Mouse (Mus musculus) liver, embryonic 16.5 days (tissue): Measurements from ENCODE around the gene Hspa14. TPM values are rescaled to one million over a fixed set of nuclear protein-coding genes. Genes with fewer than 3 reads are reported as not detected.

Experiments
- ATAC-seq: fragments of 200-750 bp; cut with Nextera tagmentation; 2 replicates; pipeline ENCODE4 v1.8.0; 2017; ENCODE audit warnings: low read depth, mild to moderate bottlenecking, moderate number of reproducible peaks, moderate library complexity
- H3K27ac ChIP-seq: fragments of 300-500 bp; sonication (generic); 2 replicates; pipeline ENCODE4 v1.5.1; 2014; ENCODE audit warnings: mild to moderate bottlenecking, low read length
- H3K27me3 ChIP-seq: fragments of 300-500 bp; sonication (generic); 2 replicates; pipeline ENCODE4 v1.6.1; 2014; ENCODE audit warnings: low read depth, low read length, mixed read lengths; ENCODE audit not compliant: control insufficient read depth, insufficient read depth
- H3K36me3 ChIP-seq: fragments of 300-500 bp; sonication (generic); 2 replicates; pipeline ENCODE4 v1.6.1; 2014; ENCODE audit warnings: mild to moderate bottlenecking; ENCODE audit not compliant: control insufficient read depth, insufficient read depth
- H3K4me1 ChIP-seq: fragments of 300-500 bp; sonication (generic); 2 replicates; pipeline ENCODE4 v1.6.1; 2014; ENCODE audit warnings: low read depth, low read length, mixed read lengths; ENCODE audit not compliant: control insufficient read depth
- H3K4me2 ChIP-seq: fragments of 300-500 bp; sonication (generic); 2 replicates; pipeline ENCODE4 v1.6.1; 2014; ENCODE audit warnings: low read depth, low read length, mixed read lengths
- H3K4me3 ChIP-seq: fragments of 300-500 bp; sonication (generic); 2 replicates; pipeline ENCODE4 v1.5.1; 2014; ENCODE audit warnings: low read depth, mild to moderate bottlenecking, low read length
- H3K9ac ChIP-seq: fragments of 300-500 bp; sonication (generic); 2 replicates; pipeline ENCODE4 v1.6.1; 2014; ENCODE audit warnings: low read depth, low read length
- H3K9me3 ChIP-seq: fragments of 300-500 bp; sonication (generic); replicated peaks from 2 replicates; pipeline ENCODE4 v1.6.1; 2016; ENCODE audit warnings: low read length; ENCODE audit not compliant: control insufficient read depth
- WGBS: fragments of 180-500 bp; shearing (Covaris S2); extraction: QIAGEN DNeasy Blood & Tissue Kit; methylation state at CpG from one replicate; pipeline ENCODE4 v1.1.7; 2014; ENCODE audit not compliant: insufficient replicate concordance; 5-methylcytosine and 5-hydroxymethylcytosine counted together
- polyA plus RNA-seq: library from polyadenylated mRNA; unstranded; fragments of >200 nt; fragmentation: Nextera tagmentation; extraction: Ambion mirVana; gene quantifications from 2 replicates; pipeline ENCODE4 v1.2.1, GENCODE M21; 2015

The Hspa14 gene
- 51.4 and 58.6 TPM in 2 replicates for polyA plus RNA-seq

DNA sequence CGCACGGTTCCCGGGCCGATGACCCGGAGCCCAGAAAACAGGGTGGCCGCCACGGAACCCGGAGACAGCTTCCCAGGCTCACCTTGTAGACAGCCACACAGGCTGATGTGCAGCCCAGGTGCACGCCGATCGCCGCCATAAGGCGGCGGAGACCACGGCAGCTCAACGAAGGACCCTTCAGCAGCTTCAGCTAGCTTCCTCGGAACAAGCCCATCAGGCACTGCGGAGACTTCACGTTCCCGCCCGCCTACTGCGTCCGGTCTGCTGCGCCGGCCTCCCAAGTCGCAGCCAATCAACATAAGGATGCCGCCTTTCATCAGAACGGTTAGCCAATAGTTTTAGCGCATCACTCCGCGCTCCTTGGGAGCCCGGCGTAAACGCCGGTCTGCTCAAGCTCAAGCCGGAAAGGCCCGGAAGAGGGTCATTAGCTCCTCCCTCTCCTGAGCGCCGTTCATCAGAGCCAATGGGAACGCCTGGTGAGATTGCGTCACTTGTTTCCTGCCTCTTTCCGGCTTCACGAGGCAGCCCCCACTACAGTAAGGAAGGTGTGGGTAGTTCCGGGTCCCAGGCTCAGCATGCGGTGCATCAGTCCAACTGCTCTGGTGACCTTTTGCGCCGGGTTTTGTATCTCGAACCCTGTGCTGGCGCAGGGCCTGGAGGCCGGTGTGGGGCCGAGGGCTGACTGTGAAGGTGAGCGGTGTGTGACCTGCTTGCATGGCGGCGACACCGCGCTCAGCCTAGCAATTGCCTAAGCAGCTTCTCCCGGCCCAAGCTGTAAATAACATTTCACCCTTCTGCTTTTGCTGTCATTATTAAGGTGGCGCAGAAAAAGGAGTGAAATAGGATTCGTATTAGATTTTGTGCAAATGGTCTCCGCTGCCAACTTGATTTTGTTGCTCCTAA is at the start of gene Hspa14, which contains the start of the genes Gm45902 and Cdnf:
Hspa14 (minus strand) TSS at position 263 of the 903 bp plus-strand sequence.
Gm45902 (minus strand) TSS at position 239 of the 903 bp plus-strand sequence.
Cdnf (plus strand) TSS at position 479 of the 903 bp plus-strand sequence.
- peak; percentile 99 for ATAC-seq
- under 1% methylated on average over 60 of the region's 60 CpGs for WGBS
- H3K27ac ChIP-seq = peak within 1 kb of the TSS; percentile 84
- no peaks in the 10 kb centered on the region for H3K9me3 ChIP-seq
- peak within 1 kb of the TSS; percentile 83 for H3K9ac ChIP-seq
- no peaks in the 10 kb centered on the region for H3K27me3 ChIP-seq
- H3K4me1 ChIP-seq = peaks cover 7% of the 10 kb centered on the region
- peak within 1 kb of the TSS; percentile 91 for H3K4me3 ChIP-seq
- H3K4me2 ChIP-seq = peak within 1 kb of the TSS; percentile 72
- H3K36me3 ChIP-seq = peaks cover 24% of the 10 kb centered on the region

DNA sequence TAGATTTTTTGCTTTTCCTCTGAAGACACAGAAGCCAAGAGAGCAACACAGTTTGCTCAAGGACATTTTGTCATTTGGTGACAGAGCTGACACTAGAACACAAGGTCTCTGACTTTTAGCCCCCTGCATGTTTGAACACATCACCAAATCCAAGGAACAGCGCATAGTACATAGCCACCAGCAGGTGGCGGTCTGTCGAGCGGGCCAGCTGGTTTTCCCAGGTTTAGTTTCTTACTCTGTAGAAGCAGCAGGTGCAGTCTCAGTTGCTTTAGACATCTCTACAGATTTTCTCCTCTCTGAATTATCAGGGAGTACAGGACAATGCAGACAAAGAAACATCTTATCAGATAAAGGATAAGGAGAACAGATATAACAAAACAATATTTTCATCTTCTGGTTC is 34.0 kb upstream of the Hspa14 start:
- ATAC-seq = no peak; the same call in 1 of the 2 replicates
- WGBS = 4% methylated on average over 4 of the region's 4 CpGs
- no peaks in the 10 kb centered on the region for H3K9me3 ChIP-seq
- no peak overlapping the region for H3K9ac ChIP-seq
- no peak overlapping the region for H3K4me2 ChIP-seq
- H3K27me3 ChIP-seq = no peaks in the 10 kb centered on the region
- H3K27ac ChIP-seq = no peak overlapping the region
- no peaks in the 10 kb centered on the region for H3K4me1 ChIP-seq
- no peak overlapping the region for H3K4me3 ChIP-seq
- H3K36me3 ChIP-seq = no peaks in the 10 kb centered on the region

DNA sequence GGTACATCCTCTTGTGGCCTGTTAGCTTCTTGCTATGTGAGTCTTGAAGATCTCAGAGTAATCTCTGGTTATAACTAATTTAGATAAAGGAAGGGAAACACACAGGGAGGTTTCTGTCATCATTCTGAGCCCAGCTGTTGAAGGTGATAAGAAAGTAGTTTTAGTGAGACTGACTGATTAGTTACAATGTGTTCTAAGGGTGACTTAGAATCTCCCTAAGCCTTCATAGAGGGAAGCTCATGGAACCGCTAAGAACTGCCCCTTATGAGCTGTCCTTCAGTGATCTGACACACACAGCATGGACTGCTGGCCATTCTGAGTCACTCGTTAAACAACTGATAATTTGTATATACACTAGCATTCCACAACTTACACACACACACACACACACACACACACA is 33.4 kb upstream of the Hspa14 start:
- H3K4me1 ChIP-seq = no peaks in the 10 kb centered on the region
- 24% methylated on average over 2 of the region's 2 CpGs for WGBS
- H3K9me3 ChIP-seq = no peaks in the 10 kb centered on the region
- H3K27me3 ChIP-seq = no peaks in the 10 kb centered on the region
- no peak for ATAC-seq
- no peak overlapping the region for H3K9ac ChIP-seq
- H3K4me3 ChIP-seq = no peak overlapping the region
- no peak overlapping the region for H3K4me2 ChIP-seq
- H3K27ac ChIP-seq = no peak overlapping the region
- H3K36me3 ChIP-seq = no peaks in the 10 kb centered on the region

DNA sequence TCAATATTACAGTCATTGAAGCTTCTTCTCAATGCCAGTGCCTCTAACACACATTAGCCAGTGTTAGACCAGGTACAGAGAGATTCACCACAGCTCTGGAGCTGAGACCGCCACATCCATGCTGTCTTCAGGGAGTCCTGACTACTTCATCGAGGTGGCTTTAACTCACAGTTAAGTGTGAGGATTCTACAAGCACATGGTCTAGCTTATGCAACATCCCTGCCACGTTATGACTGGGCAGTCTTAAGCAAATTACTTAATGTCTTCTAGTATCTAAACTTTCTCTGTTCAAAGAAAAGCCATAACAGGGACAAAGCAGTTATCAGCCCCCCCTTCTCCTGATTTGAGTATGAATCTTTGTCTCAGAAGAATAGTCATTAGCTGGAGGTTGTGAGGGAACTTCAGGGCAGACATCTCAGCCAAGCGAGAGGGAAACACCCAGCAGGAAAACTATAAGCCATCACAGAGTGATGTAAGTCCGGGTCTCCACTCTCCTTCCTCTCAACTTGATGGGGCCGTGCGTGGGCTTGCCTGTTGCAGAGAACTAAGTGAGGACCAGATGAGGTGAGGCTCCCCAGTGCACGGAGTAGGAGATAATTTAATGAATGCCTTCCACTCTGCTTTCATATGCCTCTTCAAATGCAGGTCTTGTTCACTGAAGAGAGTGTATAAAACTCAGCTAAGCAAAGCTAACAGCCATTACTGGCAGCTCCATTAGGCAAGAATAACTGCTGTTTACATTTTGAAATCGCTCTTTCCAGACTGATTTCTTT is 28.9 kb upstream of the Hspa14 start:
- ATAC-seq = no peak
- no peaks in the 10 kb centered on the region for H3K4me1 ChIP-seq
- 48% methylated on average over 9 of the region's 9 CpGs for WGBS
- H3K9ac ChIP-seq = no peak overlapping the region
- H3K36me3 ChIP-seq = no peaks in the 10 kb centered on the region
- H3K27ac ChIP-seq = no peak overlapping the region
- no peak overlapping the region for H3K4me3 ChIP-seq
- no peaks in the 10 kb centered on the region for H3K27me3 ChIP-seq
- H3K9me3 ChIP-seq = no peaks in the 10 kb centered on the region
- H3K4me2 ChIP-seq = no peak overlapping the region

DNA sequence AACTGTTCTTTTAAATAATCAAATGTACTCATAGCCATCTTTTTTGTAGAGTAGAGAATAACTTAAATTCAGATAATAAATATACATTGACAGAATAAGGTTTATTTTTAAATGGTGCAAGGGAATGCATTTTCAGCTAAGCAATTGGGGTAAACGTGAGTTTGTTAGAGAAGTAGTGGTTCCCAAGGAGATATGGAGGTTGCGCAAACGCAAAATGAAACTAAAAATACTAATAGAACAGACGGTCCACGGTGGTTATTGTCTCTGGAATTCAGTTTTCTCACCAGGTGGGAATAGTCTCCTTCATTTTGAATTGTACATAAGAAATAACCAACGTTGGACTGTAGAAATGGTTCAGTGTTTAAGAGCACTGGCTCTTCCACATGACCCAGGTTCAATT is 13.7 kb upstream of the Hspa14 start:
- Histone ChIP-seq H3K36me3 (no peaks in the 10 kb centered on the region), H3K27me3 (no peaks in the 10 kb centered on the region), H3K9ac (no peak overlapping the region), H3K4me3 (no peak overlapping the region), H3K9me3 (no peaks in the 10 kb centered on the region), H3K4me1 (no peaks in the 10 kb centered on the region), H3K27ac (no peak overlapping the region), H3K4me2 (no peak overlapping the region)
- no peak for ATAC-seq
- WGBS = 56% methylated on average over 6 of the region's 6 CpGs

DNA sequence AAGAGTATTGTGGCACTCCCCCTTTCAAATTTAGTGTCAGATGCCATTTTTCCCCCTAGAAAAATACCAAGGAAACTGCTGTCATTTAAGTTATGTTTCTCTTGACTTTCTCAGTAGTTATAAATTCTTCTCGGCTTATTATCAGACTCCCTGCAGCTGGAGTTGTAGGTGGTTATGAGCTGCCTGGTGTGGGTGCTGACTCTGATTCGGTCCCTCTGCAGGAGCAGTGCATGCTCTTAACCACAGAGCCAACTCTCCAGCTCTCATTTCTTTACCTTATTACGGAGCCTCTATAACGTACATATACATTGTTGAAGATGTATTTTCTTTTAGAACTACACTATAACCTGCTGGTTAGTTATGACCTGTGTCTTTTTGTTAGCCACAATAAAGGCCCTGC is 9.9 kb upstream of the Hspa14 start:
- H3K9me3 ChIP-seq = no peaks in the 10 kb centered on the region
- H3K27me3 ChIP-seq = no peaks in the 10 kb centered on the region
- H3K4me1 ChIP-seq = no peaks in the 10 kb centered on the region
- no peak overlapping the region for H3K27ac ChIP-seq
- 52% methylated on average over 4 of the region's 4 CpGs for WGBS
- no peak overlapping the region for H3K9ac ChIP-seq
- H3K36me3 ChIP-seq = no peaks in the 10 kb centered on the region
- no peak for ATAC-seq
- no peak overlapping the region for H3K4me3 ChIP-seq
- no peak overlapping the region for H3K4me2 ChIP-seq

DNA sequence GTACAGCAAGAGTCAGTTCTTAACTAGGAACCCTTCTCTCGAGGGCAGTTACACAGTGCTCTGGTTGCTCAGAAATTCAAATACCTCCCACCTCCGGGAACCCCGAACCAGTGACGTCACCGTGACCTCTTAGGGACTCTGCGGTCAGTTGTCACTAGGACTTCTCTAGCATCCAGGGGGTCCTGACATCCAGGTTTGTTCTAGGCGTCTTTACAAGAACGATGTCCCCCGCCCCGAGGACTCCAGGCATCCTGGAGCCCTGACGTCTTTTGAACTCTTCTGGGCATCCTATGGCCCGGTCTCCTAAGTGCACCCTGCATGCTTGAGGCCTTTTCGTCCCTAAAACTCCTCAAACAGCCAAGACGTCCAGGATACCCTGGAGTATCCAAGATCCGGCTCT is 538 bp downstream of the Hspa14 start:
- peaks cover 7% of the 10 kb centered on the region for H3K4me1 ChIP-seq
- peak overlapping the region; percentile 81 for H3K9ac ChIP-seq
- H3K4me2 ChIP-seq = peak overlapping the region; percentile 65
- peak overlapping the region; percentile 84 for H3K27ac ChIP-seq
- H3K4me3 ChIP-seq = peak overlapping the region; percentile 91
- no peaks in the 10 kb centered on the region for H3K9me3 ChIP-seq
- H3K27me3 ChIP-seq = no peaks in the 10 kb centered on the region
- no peak for ATAC-seq
- WGBS = 0% methylated on average over 15 of the region's 15 CpGs
- H3K36me3 ChIP-seq = peaks cover 25% of the 10 kb centered on the region

DNA sequence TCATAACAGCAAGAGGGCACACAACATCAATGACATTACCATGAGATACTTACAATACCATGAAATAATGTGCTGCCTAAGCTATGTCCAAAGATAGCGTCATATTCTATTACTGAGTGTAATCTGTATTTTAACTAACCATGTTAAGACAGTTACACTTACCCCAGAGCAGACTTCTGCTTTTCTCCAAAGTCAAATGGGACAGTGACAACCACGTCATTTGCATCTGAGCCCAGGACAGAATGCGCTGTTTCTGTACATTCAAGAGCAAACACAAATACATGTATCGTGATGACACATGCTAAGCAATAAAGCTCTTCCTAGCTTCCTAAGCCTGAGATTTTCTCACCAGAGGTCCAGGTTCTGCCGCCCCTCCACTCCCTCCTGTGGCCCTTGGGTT is 11.7 kb downstream of the Hspa14 start:
- H3K4me3 ChIP-seq = no peak overlapping the region
- ATAC-seq = no peak
- WGBS = 84% methylated on average over 5 of the region's 5 CpGs
- H3K4me2 ChIP-seq = no peak overlapping the region
- no peaks in the 10 kb centered on the region; the same call in 1 of the 2 replicates for H3K4me1 ChIP-seq
- H3K36me3 ChIP-seq = peaks cover 22% of the 10 kb centered on the region
- H3K9ac ChIP-seq = no peak overlapping the region
- no peaks in the 10 kb centered on the region for H3K9me3 ChIP-seq
- H3K27me3 ChIP-seq = no peaks in the 10 kb centered on the region
- H3K27ac ChIP-seq = no peak overlapping the region
